Mouse (Mus musculus) left cerebral cortex, postnatal 25 days (tissue): Measurements from ENCODE around the gene Castor1. TPM values are rescaled to one million over a fixed set of nuclear protein-coding genes. Genes with fewer than 3 reads are reported as not detected.
A peak's percentile ranks its signal among the peaks of the same experiment; 100 is the strongest.
"Not testable (repeated sequence)": the region's sequence is repeated elsewhere in the genome, so short reads cannot be mapped to it uniquely, and the experiment has no call there.

ENCODE experiments used
- DNase-seq, 2 experiments: peaks; one replicate each; pipeline ENCODE4 v3.0.0; 2022; ENCODE audit warnings: low spot score in 2 of 2, mixed read lengths in 1 of 2
- intact Hi-C: fragments of 180-260 bp; cut with DNase I; formaldehyde crosslinking; loops from one replicate; pipeline ENCODE4 v1.15.1; 2025
- total RNA-seq, 2 experiments: library from RNA; stranded (reverse); gene quantifications; 2 replicates each; pipeline ENCODE4 v1.2.3; 2021

The Castor1 gene
- 1 to 10 TPM; 3.9 to 6.1 TPM for total RNA-seq

DNA sequence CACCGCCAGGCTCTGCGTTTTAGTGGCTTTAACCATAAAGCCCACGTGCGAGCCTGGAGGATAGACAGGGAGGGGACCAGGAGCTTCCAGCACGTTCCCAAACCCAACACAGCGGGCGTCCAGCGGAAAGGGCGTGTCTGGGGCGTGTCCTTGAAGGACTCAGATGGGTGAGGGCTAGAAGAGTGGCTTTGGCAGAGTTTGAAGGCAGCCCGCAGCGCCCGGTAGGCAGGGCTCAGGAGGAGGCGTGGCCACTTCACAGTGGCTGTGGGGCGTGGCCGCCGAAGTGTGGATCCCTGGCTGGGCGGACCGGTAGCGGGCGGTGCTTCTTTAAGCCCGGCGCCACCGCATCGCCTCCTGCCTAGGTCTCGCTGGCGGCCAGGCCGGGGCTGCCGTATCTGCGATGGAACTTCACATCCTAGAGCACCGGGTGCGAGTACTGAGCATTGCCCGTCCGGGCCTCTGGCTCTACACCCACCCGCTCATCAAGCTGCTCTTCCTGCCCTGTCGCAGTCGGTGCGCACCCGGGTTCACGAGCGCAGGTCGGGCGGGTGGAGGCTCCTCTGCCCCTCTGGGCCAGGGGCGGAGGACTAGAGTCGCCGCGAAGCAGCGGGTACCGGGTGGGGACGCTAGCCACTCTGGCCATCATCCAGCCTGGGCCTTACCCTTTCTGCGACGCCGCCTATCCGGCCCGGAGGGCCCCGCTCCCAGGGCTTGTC is at the start of gene Castor1:
TSS of gene Castor1 (plus strand) at position 312 of the 716 bp plus-strand sequence.
- intact Hi-C loops, result loop anchor here (1.0 to 2.0 kb wide), 2 partner anchors 31 to 83 kb away; partner anchors contain the start of genes Rnf215 and Tbc1d10a
- peak; percentile 58 to 69 for DNase-seq

DNA sequence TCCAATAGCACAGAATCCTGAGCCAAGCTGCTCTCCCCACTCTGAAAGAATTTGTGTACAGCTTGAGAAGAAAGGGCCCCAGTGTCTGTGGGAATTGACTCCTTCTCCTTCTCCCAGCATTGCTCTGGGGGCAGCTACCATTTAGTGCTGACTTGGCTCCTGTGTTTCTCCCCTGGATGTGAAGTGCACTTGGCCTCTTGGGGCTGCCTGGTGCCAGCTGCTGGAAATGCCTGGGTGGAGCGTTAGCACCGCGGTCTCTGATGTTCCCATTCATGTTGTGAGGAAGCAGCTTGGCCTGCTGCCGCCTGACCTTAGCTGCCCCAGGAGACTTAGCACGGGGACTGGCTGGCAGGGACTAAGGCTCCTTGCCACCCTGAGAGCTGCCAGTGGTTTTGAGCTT is 43.4 kb upstream of the Castor1 start:
- peak; percentile 47 to 65 for DNase-seq
- intact Hi-C loops, result no loop called here

DNA sequence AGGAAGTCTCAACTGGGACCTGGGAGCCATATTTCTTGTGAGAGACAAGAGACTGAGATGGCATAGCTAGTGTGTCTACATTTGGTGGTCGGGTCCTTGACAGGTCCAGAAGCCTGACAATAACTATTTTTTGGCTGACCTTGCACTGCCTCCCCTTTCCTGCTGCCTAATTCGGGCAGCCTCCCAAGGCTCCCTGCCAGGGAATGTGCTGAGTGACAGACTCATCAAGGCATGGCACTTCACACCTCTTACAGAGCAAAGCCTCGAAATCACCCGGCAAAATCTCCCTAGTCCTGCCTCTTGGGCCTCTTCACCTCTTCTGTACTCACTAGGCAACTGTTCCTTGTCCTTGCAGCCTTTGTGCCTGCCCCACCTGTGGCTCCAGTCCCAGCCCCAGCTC is 40.3 kb upstream of the Castor1 start:
- DNase-seq, result no peak

DNA sequence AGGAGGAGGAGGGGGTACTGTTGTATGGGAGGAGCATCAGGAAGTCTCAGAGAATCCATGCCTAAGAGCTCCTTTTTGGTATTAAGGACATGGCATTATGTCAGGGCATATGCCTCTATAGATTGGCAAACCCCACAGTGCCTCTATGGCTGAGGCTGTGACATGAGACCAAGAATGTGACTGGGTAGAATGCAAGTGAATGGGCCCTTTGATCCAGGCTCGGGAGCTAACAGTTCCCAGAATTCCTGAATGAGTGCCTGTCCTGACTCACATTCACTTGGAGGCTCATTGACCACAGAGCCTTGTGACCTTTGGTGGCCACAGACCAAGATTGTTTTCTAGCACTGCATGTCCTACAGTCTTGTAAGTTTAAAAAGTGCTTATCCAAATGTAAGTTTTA is 36.0 kb upstream of the Castor1 start:
- intact Hi-C loops, result no loop called here
- DNase-seq, result no peak

More for the DNA sequence above, 40.3 kb upstream of the Castor1 start:
- intact Hi-C loops, result no loop called here

DNA sequence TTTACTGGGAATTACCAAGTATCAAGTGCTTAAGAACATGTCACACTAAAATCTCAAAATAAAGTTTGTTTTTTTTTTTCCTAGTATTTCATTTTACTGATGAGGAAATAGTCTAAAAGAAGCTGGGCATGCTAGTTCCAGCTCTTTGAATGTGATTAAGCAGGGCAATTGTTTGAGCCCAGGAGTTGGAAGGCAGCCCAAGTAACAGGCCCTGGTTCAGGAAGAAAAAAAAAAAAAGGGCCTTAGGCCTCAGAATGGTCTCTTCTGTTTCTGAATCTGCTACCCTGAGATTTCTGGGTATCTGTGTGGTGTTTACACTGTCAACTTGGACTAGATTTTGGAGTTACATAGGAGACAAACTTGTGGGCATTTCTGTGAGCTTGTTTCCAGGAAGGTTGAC is 34.5 kb upstream of the Castor1 start:
- intact Hi-C loops, result no loop called here
- DNase-seq, result no peak

DNA sequence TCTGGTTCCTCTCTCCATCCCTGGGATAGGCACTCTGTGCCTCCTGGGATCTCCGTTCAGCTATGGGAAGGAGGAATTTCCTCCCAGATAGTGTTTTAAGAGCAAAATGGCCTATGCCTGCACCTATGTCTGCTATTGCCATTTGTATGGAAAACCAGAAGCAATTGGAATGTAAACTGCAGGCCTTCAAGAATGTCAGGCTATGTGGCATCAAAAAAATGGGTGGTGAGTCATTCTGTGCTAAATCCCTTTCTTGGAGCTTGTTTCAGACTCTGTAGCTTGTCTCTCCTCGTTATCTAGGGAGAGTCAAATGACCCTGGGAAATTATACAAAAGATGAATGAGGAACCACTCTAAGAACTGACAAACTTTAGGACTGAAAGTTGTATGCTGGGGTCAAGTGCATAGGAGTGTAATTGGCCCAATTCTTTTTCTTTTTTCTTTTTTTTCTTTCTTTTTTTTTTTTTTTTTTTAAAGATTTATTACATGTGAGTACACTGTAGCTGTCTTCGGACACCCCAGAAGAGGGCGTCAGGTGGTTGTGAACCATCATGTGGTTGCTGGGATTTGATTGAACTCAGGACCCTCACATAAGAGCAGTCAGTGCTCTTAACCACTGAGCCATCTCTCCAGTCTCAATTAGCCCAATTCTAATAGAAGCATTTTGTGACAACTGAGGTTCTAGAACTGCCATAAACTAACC is 33.6 kb upstream of the Castor1 start:
- intact Hi-C loops, result no loop called here
- no peak for DNase-seq

DNA sequence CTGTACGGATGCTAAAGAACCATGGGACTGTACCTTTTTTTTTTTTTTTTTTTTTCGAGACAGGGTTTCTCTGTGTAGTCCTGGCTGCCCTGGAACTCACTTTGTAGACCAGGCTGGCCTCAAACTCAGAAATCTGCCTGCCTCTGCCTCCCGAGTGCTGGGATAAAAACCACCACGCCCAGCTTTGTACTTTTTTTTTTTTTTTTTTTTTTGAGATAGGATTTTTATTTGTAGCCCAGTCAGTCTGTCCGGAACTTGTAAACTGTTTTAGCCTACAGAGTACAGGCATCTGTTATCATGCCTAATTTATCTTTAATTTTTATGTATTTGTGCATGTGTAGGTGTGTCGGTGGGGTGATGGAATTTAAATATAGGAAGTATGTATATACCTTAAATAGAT is 32.5 kb upstream of the Castor1 start:
- DNase-seq, result not testable (repeated sequence)

DNA sequence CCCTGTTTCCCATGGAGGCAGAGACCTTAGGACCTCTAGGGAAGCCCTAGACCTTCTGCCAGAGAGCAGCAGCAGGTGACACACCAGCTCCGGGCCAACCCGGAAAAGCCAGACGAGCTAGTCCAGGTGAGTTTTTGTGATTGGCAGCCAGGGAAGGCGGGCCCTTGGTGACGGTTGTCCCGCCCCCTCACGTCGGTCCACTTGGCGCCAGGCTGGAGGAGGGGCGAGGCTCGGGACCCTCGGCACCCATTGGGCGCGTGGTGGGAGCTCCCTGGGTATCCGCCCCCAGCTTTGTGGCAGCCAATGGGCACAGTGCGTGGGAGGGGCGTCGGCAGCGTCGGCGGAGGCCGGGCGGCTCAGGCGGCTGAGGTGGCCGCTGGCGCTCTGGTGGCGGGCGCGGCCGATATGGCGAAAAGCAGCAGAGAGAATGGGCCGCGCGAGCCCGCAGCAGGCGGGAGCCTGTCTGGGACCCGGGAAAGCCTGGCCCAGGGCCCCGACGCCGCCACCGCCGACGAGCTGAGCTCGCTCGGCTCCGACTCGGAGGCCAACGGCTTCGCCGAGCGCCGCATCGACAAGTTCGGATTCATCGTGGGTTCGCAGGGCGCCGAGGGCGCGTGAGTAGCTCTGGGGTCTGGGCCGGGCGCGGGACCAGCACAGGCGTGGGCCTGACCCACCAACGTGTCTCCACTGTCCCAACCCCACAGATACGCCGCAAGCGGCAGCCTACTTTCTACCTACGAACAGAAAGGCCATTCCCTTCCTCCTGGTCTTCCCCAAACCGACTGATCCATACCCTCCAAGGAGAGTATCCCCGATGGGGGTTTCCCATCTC is 31.3 kb upstream of the Castor1 start, which contains the start of gene Tbc1d10a:
TSS of gene Tbc1d10a (plus strand) at position 304 of the 832 bp plus-strand sequence.
- intact Hi-C loops, result loop anchor here (2.0 kb wide), 1 partner anchor 32 kb away; the partner anchor contains the start of gene Castor1
- peak; percentile 98 to 99 for DNase-seq

More for the DNA sequence above, 32.5 kb upstream of the Castor1 start:
- intact Hi-C loops, result not testable (repeated sequence)

DNA sequence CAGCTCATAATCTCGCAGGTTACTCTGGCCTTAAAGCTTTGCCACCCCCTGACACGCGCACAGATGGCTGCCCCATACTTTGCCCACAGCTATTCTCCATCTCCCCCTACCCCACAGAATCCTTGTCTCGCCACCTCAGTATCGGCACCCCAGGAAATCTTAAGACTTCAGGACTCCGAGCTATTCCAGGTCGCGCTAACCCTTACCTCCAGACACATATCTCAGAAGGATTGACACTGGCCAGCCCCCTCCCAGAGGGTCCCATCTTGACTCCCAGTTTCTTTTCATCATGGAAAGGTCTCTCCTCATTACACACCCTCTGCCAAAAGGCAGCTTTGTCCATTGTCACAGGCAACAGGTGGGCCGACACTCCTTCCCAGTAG is 30.7 kb upstream of the Castor1 start:
- intact Hi-C loops, result loop anchor here (2.0 kb wide), 1 partner anchor 31 kb away; the partner anchor contains the start of gene Castor1
- no peak for DNase-seq

DNA sequence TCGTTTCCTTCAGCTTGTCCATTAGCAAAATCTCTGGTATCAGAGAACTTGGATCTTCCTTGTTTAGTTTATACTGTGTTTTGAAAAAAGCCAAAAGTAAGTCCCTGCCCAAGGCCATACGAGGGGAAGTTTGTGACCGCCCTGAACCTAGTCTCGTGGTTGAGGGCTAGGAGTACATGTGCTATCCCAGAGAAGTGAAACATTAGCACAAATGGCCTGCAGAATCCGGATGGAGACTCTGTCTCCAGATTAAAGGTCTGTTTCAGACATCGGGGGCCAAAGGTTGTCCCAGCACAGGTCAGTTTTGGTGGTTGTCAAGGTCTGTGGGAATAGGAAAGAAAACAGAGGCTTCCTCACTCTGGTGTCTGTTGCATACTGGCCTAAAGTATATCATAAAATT is 28.8 kb upstream of the Castor1 start:
- no peak for DNase-seq
- intact Hi-C loops, result no loop called here

DNA sequence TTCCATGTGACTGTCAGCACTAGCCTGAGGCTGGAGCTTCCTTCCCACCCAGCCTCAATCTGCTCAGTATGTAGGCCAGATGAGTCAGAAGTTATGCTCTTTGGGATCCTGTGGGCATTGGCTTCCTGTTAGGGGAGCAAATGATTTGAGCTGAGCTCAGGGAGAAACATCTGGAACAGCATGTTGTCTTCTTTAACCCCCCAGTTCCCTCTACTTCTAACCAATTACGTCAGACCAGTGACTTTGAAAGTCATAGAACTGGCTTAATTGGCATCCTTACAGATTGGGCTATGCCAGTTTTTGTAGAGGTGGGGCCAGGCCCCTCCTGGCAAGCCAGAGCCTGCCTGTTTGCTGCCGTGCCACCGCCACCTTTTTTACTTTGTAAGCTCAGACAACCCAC is 27.3 kb upstream of the Castor1 start:
- DNase-seq, result peak in 1 of 2 experiments; percentile 34
- intact Hi-C loops, result no loop called here

DNA sequence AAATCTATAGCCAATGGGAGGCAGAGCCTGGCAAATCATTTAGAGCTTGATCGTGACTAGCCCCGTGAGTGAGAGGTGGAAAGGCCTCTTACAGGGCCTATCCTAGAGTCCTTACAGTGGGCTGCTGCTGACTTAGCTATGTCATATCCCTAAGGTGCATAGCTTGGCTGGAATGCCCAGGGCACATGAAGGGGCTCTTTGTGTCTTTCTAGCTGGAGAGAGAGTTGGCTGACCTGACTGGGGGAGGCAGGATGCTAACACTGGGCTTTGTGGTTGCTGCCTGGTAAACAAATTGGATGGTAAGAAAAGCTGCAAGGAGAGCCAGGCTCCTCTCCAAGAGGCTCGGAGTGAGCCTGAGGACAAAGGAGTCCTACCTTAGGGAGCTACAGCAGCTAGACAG is 25.3 kb upstream of the Castor1 start:
- no peak for DNase-seq
- intact Hi-C loops, result no loop called here

DNA sequence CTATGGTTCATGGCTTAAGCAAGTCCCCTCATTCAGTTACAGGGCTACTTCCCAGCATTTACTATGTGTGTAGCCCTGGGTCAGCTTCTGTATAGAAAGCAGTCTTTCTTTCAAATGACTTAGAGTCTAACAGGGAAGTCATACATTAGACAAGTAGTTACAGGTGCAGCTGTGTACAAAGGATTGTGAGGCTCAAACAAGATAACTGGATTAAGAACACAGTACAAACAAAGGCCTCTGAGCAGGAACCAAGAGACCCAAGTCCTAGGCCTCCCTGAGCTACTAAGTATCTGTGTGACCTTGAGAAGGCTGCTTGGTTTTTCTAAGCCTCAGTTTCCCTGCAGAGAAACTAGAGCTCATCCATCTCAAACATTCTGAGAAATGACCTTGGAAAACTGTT is 24.6 kb upstream of the Castor1 start:
- intact Hi-C loops, result no loop called here
- no peak for DNase-seq

DNA sequence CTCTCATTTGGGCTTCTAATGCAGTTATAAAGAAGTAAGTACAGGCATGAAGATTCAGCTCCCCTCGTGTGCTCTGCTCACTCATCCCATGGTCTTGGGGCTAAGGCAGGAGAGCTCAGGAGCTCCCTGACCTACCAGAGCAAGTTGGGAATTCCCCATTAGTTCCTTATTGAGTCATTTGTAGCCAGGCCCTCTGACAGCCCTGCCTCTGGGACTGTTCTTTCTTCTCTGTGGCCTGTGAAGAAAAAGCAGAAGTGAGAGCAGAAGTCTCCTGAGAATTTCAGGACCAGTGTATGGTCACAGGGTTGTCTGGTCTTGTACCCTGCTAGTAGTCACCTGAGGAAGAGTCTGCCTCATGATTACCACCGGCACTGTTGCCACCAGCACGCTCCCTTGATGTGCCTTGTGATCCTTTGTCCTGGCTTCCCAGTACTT is 22.4 kb upstream of the Castor1 start:
- intact Hi-C loops, result no loop called here
- no peak for DNase-seq

DNA sequence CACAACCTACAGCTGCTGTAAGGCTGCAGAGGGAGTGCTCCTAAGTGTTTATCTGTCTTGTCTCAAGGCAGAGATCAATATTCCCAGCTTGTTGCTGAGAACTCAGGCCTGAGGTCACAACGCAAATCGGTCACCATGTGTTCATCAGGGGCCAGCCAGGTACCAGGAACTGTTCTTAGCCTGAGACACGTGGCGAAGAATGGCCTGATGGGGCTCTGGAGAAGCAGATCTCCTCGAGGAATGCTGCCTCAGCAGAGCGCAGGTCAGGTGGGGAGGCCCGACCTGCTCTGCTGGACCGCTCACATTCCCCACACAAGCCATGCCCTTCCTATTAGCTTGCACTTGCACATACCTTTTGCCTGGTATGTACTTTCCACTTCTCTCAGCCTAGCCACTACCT is 21.4 kb upstream of the Castor1 start:
- no peak for DNase-seq
- intact Hi-C loops, result no loop called here

DNA sequence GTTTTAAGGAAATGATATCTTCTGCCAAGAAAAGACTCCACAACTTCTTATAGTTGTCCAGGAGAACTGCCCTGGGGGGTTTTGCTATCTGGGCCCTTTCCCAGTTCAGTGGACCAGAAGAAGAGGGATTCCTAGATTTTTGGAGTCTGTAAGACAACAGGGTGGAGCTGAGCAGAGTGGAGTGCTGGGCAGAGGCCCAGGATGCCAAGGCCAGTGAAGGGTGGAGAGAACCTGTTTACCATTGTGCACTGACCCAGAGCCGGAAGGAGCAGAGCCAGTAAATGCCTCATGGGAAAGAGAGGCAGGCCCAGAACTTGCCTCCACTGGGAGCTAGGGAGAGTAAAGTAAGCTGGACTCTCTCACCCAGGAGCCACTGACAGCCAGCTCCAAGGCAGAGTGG is 20.3 kb upstream of the Castor1 start:
- DNase-seq, result no peak

DNA sequence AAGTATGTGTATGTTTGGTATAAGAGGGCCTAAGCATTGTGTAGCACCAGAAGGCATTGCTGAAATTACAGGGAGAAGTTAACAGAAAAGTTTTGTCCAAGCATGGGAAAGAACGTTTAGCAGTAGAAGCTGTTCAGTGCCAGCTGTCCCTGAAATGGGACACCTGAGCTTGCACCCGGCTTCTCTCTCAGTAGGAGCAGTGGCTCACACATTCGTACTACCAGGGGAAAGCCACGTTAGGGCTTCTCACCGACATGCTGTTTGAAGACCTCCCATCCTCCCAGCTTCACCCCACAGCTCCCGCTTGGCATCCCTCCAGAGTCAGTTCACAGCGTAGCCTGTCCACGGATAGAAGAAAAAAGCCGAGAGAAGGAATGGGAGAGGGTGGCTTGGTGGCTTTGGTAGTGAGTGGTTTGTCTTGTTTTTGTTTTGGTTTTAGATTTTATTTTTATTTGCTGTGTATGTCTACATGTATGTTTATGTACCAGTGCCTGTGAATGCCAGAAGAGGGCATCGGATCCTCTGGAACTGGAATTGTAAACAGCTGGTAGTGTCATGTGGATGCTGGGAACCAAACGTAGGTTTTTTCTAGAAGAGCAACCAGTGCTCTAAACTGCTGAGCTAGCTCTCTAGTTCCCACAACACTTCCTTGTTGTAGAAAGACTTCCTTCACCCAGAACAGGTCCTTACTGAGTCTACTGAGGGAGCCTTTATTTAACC is 15.9 kb upstream of the Castor1 start:
- intact Hi-C loops, result no loop called here
- DNase-seq, result no peak

More for the DNA sequence above, 20.3 kb upstream of the Castor1 start:
- intact Hi-C loops, result no loop called here

DNA sequence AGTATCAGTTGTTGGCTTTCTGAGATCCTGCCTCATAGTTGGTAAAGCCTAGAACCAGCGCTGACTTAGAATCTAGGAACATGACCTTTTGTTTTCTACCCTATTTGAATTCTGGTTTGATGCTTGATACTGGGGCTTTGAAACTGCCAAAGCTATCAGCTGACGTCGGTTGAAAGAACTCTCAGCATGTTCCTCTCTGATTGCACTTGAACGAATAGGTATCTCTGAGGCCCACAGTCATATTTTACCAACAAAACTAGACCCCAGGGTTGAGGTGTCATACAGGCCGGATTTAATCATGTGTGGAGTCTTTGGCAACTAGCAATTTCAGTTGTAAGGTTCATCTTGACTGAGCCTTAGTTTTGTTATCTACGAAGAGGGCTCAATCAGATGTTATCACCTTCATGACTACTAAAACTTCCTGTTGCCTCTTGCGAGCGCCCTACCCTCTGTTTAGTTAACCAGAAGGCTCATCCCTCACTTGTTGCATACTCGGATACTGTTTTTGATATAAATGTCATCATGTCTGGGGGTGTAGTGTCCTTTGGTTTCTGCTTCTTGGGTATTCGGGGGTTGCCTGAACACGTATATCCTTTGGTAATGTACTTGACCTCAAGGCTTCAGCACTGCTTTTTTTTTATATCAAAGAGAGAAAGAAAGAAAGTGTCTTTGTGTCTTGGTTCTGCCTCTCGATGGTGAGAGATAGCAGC is 14.9 kb upstream of the Castor1 start:
- intact Hi-C loops, result no loop called here
- no peak for DNase-seq

DNA sequence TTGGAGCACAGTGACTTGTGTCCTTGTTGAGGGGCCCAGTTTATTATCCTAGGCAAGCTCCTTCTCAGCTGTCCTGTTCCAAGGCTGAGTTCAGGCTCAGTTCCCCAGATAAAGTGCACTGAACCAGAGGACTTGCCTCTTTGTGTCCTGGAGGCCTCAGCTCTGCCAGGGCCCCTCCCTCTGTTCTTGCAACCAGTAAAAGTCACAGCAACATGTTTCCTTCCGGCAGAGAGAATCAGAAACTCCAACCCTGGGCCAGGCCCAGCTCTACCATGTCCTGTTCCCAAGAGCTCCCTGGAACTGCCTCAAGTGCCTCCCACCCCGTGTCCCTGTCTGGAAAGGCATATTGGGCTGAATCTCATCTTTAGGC is 14.3 kb upstream of the Castor1 start:
- intact Hi-C loops, result no loop called here
- no peak for DNase-seq
